Mouse (Mus musculus) bone marrow, adult 2 months (tissue): ENCODE measurements around the gene 1700028K03Rik.

Experiments used
- CTCF ChIP-seq: fragments of 200-500 bp; IDR thresholded peaks from 2 replicates; pipeline ENCODE4 v1.5.1; 2011; ENCODE audit warnings: low read length, control low read depth; ENCODE audit not compliant: control insufficient read depth, insufficient read depth
- POLR2A ChIP-seq: fragments of 200-500 bp; IDR thresholded peaks from 2 replicates; pipeline ENCODE4 v1.6.1; 2011; ENCODE audit warnings: low read depth, mild to moderate bottlenecking, control low read depth, low read length, borderline replicate concordance; ENCODE audit not compliant: control insufficient read depth

- no peak for TF ChIP-seq CTCF
- no peak for TF ChIP-seq POLR2A
These were observed 5.7 kb upstream of the 1700028K03Rik start for GRCm38 (mm10) chr5:107528856-107529255.
